Mouse (Mus musculus) embryonic fibroblast, embryonic 13.5 days (primary cell): ENCODE measurements around the gene Olfr275.

Experiments used
- CTCF ChIP-seq: IDR thresholded peaks from 2 replicates; pipeline ENCODE4 v1.5.1; 2011; ENCODE audit warnings: mild to moderate bottlenecking, control low read depth, low read length, moderate library complexity, borderline replicate concordance; ENCODE audit not compliant: insufficient read depth
- POLR2A ChIP-seq: IDR thresholded peaks from 2 replicates; pipeline ENCODE4 v1.6.1; 2011; ENCODE audit warnings: low read depth, mild to moderate bottlenecking, control low read depth, low read length, moderate library complexity

- TF ChIP-seq POLR2A (no peak), CTCF (no peak)
These were observed 2.5 kb upstream of the Olfr275 start for GRCm38 (mm10) chr4:52811871-52812270.
